Mouse (Mus musculus): ENCODE results near the gene Cryl1.

DNA sequence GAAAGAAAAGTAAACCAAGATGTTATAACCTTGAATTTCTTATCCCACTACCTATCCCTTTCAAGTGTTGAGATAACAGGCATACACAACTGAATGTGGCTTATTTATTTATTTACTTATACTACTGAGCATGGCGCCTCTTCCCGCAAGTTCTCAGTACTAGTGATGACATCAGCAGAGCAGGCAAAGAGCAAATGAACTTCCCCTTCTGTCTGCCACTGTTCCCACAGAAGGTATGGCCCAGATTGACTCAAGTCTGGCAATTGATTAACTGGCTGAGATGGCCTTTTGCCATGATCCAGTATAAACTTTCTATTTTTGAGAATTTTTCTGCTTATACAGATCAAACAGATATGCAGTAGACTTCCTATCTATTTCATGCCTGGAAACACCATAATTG is 18.9 kb upstream of the Cryl1 start:
- TF ChIP-seq CTCF (IDR thresholded peaks at IDR 0.05; ENCODE audit: insufficient read depth, low read length) (no peak), POLR2A (IDR thresholded peaks at IDR 0.05; ENCODE audit: borderline replicate concordance, extremely low read depth, low read depth, low read length) (no peak)
